Mouse (Mus musculus): ENCODE measurements around the gene Hcar1.

GRCm38 (mm10) chr5:123853877-123854504 is 25.8 kb downstream of the Hcar1 start:
- no peak for TF ChIP-seq GATA1 (IDR thresholded peaks at IDR 0.05; ENCODE audit: borderline replicate concordance, low read length)
- no peak for TF ChIP-seq CTCF (IDR thresholded peaks at IDR 0.05; ENCODE audit: low read depth, low read length)

Measured in G1E (cell line).